Mouse (Mus musculus) testis, adult 2 months (tissue): ENCODE measurements around the gene Dll4.

Source experiments
- CTCF ChIP-seq: fragments of 200-500 bp; IDR thresholded peaks from 2 replicates; pipeline ENCODE4 v1.5.1; 2012; ENCODE audit warnings: low read depth, mild to moderate bottlenecking, inconsistent platforms, low read length, moderate library complexity; ENCODE audit not compliant: control insufficient read depth, insufficient read depth, insufficient replicate concordance
- POLR2A ChIP-seq: fragments of 200-500 bp; IDR thresholded peaks from 2 replicates; pipeline ENCODE4 v1.6.1; 2012; ENCODE audit warnings: low read depth, mild to moderate bottlenecking, inconsistent platforms, low read length, moderate library complexity; ENCODE audit not compliant: control insufficient read depth

DNA sequence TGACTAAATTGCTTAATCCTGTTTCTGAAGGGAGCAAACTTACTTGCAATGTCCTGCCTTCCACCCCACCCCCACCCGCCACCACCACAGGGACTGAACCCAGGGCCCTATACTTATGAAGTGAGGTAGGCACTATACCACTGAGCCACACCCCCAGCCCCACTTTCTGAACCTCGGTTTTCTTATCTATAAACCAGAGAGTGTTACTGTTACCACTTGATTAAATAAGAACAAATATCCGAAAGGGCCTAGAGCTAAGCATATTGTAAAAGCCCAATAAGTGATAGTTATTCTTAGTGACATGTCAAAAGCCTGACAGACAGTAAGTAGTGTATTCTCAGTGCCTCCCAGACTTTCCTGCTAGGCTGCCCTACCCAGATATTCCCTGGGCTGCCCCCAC is 21.2 kb upstream of the Dll4 start:
- TF ChIP-seq CTCF (no peak), POLR2A (no peak)
